Mouse (Mus musculus) urinary bladder, postnatal 36 days (tissue): ENCODE measurements around the gene Hbp1.

Experiments
- DNase-seq, 2 experiments: peaks; one replicate each; pipeline ENCODE4 v3.0.0; 2022; ENCODE audit warnings: low spot score in 2 of 2, mixed read lengths in 1 of 2

Gene Hbp1

GRCm38 (mm10) chr12:31905696-31906551 lies 44.4 kb downstream of the Hbp1 start:
- no peak for DNase-seq

- DNase-seq = no peak
Measured at GRCm38 (mm10) chr12:31900391-31900914, 49.9 kb downstream of the Hbp1 start.

DNA sequence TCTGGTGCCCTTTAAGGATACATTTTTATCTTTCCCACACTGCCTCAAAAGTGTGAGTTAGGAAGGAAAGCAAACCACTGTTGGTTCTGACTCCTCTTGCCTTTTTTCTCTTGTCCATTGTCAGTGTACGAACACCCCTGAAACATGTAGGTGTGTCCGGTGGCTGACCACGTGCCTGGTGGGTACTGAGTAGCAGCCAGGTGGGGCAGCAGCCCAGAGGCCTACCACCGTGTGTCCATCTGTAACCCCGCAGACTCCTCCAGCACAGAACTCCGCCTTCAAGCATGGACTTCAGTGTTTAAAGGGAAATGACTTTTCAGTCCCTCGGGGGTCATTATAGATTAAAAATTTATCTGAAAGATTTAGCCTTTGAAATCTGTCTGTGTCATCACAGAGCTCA lies 52.9 kb downstream of the Hbp1 start:
- no peak for DNase-seq

- no peak for DNase-seq
Measured at GRCm38 (mm10) chr12:31896986-31897385, 53.3 kb downstream of the Hbp1 start.

DNA sequence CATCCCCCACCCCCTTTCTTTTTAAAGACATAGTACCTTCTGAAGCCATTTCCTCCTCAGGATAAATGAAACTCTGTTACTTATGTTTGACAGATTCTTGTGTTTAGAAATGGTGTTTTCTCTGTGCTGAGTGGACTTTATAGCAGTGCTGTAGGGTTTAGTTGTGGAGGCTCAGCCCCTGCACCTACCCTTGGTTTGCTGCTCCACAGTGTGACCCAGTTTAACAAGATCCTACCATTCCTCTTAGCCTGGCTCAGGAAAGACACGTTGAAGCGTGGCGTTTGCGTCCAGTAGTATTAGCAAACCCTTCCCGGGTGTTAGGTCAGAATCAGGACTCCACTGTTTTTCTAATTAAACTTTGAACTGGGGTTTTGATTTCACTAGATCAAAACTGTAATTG lies 54.0 kb downstream of the Hbp1 start:
- no peak for DNase-seq

- no peak for DNase-seq
Measured at GRCm38 (mm10) chr12:31895888-31896287, 54.4 kb downstream of the Hbp1 start.

DNA sequence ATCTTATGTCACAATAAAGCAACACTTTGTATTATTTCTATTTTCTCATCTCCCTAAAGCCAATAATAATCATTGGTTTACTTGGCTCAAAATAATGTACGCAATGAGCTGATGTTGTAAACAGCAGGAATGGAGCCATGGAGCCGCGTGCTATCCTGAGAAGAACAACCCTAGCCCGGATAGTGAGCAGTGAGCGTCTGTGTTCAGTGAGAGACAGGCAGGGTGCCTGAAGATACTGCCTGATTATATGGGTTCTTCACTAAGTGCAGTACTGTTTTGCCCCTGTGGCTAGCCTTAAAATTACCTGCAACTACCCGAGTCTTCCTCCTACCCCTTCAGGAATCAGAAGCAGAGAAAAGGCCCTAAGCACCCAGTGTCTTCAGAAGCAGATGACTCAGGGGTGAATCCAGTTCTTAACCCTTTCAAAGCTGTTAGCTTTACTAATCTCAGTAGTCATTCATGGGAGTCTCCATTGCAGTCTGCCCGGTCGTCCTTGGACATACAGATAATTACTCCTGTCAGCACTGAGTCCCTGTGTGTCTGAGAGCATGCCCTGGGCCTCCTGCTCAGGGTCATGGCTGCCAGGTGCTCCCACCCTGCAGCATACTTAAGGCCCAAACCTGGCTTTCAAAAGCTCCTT lies 55.1 kb downstream of the Hbp1 start:
- DNase-seq = no peak

DNA sequence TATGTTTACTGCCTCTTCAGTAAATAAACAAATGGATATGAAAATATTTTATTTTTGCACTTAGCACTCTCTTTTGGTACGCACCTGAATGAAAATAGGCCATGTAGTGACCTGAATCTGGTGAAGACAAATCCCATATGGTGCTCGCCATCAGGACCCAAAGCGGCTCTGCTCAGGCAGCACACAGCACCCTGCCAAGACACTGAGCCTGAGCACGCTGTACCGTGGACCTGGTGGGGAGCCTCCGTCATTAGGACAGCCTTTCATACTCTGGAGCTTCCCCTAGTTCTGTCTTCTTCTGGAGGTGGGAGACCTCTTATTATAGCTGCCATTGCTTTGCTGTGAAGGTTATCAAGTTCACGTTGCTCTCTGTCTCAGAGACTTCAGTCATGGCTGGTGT lies 57.6 kb downstream of the Hbp1 start:
- DNase-seq = no peak

DNA sequence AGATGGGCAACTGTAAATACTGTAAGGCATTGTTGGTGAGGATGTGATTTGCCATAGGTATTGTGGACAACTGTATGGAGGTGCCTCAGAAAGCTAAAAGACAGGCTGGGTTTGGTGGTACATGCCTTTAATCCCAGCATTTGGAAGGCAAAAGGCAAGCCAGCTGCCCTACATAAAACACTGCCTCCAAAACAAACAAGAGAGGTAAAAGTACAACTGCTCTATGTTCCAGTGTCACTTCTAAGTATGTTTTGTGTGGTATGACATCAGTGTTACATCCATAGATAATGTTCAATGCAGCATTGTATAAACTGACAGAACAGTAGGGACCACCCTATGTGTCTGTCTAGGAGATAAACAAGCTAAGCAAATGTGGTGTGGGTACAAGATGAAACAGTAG lies 58.3 kb downstream of the Hbp1 start:
- DNase-seq = no peak

DNA sequence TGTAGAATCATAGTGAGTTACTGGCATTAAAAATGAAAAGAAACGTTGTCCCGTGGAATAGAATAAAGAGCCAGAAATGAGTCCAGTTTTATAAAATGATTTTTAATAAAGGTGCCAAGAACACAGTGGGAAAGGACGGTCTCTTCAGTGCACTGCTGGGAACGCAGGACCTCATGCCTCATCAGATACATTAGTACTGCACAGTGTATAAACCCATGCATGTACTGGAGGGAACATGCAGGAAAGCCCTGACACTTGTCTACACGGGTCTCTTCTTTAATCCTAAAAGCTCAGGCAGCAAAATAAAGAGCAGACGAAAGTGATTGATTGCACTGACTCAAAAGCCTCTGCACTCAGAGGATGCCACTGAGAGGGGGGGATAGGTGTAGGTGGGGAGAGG lies 59.6 kb downstream of the Hbp1 start:
- DNase-seq = no peak

GRCm38 (mm10) chr12:31885844-31886606 lies 64.3 kb downstream of the Hbp1 start:
- DNase-seq = no peak

GRCm38 (mm10) chr12:31885084-31885483 lies 65.3 kb downstream of the Hbp1 start:
- DNase-seq = no peak

- no peak for DNase-seq
Measured at GRCm38 (mm10) chr12:31884365-31884764, 66.0 kb downstream of the Hbp1 start.

DNA sequence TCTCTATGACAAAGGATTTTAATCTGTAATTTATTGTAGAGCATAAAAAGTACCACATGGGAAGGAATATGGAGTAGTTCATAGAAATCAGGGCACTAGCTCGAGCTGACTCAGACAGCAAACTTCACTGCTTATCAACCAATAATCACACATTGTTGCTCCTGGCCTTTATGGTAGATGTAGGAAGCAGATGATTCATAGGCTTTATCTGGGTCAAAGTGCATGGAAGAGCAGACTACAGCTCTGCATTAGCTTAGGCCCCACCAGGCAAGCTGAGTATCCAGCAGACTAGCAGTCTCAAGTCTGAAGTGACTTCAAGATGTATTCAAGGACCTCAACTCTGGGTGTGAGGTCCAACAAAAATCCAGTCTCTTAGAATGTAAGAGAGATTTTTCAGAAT lies 67.6 kb downstream of the Hbp1 start:
- DNase-seq = peak in 1 of 2 experiments; percentile 6

GRCm38 (mm10) chr12:31876775-31877174 lies 73.6 kb downstream of the Hbp1 start:
- DNase-seq = no peak
